Mouse (Mus musculus) ES-E14 (cell line): Measurements from ENCODE around the gene Cwc25. TPM values are rescaled to one million over a fixed set of nuclear protein-coding genes. Genes with fewer than 3 reads are reported as not detected.
A peak's percentile ranks its signal among the peaks of the same experiment; 100 is the strongest.
"Not testable (repeated sequence)": the region's sequence is repeated elsewhere in the genome, so short reads cannot be mapped to it uniquely, and the experiment has no call there.

Experiments
- DNase-seq: peaks from one replicate; pipeline ENCODE4 v3.0.0-alpha.2; 2013; ENCODE audit warnings: low read depth, low spot score
- H3K27ac ChIP-seq: 2 replicates; pipeline ENCODE4 v1.5.1; 2012; ENCODE audit warnings: low read depth, mild to moderate bottlenecking, low read length, moderate library complexity, mixed read lengths; ENCODE audit not compliant: poor library complexity, insufficient read depth, severe bottlenecking
- H3K36me3 ChIP-seq: 2 replicates; pipeline ENCODE4 v1.6.1; 2012; ENCODE audit warnings: mild to moderate bottlenecking, low read length, moderate library complexity, mixed read lengths; ENCODE audit not compliant: control insufficient read depth, poor library complexity, insufficient read depth, severe bottlenecking
- H3K4me1 ChIP-seq, 2 experiments: fragments of 150-350 bp in 1 of 2; sonication (generic) in 1 of 2; 2 replicates each; pipeline ENCODE4 v1.6.1; 2012; ENCODE audit warnings: low read length in 2 of 2, mild to moderate bottlenecking in 1 of 2, mixed read lengths in 1 of 2; ENCODE audit not compliant: control insufficient read depth in 2 of 2, insufficient read depth in 2 of 2, poor library complexity in 1 of 2
- H3K4me3 ChIP-seq, 2 experiments: fragments of 150-350 bp in 1 of 2; sonication (generic) in 1 of 2; 2 replicates each; pipeline ENCODE4 v1.5.1; 2012; ENCODE audit warnings: low read length in 2 of 2, low read depth in 1 of 2, mild to moderate bottlenecking in 1 of 2, mixed read lengths in 1 of 2; ENCODE audit not compliant: insufficient read depth in 1 of 2, poor library complexity in 1 of 2, severe bottlenecking in 1 of 2
- H3K9ac ChIP-seq: 2 replicates; pipeline ENCODE4 v1.6.1; 2012; ENCODE audit warnings: low read depth, mild to moderate bottlenecking, low read length, mixed read lengths; ENCODE audit not compliant: poor library complexity, insufficient read depth, severe bottlenecking
- H3K9me3 ChIP-seq: fragments of 150-350 bp; sonication (generic); 2 replicates; pipeline ENCODE4 v1.6.1; 2012; ENCODE audit warnings: low read depth, mild to moderate bottlenecking, low read length; ENCODE audit not compliant: control insufficient read depth, insufficient read depth
- CHD2 ChIP-seq: IDR thresholded peaks from 2 replicates; pipeline ENCODE4 v1.6.1; 2014; ENCODE audit warnings: mild to moderate bottlenecking, low read depth, low read length, inconsistent platforms
- HCFC1 ChIP-seq: IDR thresholded peaks from 2 replicates; pipeline ENCODE4 v1.6.1; 2012; ENCODE audit warnings: low read length, inconsistent platforms, borderline replicate concordance; ENCODE audit not compliant: insufficient read depth
- MAFK ChIP-seq: IDR thresholded peaks from 2 replicates; pipeline ENCODE4 v1.6.1; 2014; ENCODE audit warnings: mild to moderate bottlenecking, low read depth, low read length, inconsistent platforms; ENCODE audit not compliant: insufficient read depth
- ZC3H11A ChIP-seq: IDR thresholded peaks from 2 replicates; pipeline ENCODE4 v1.6.1; 2012; ENCODE audit warnings: low read depth, mild to moderate bottlenecking, inconsistent platforms, low read length, borderline replicate concordance
- ZNF384 ChIP-seq: IDR thresholded peaks from 2 replicates; pipeline ENCODE4 v1.6.1; 2012; ENCODE audit warnings: low read depth, low read length, inconsistent platforms
- in situ Hi-C, 2 experiments: fragments of 600-800 bp; cut with MboI; formaldehyde crosslinking; loops; one replicate each; pipeline ENCODE4 v1.15.1; 2025; ENCODE audit warnings: low sequenced_read_pairs in 2 of 2, inconsistent platforms in 1 of 2; ENCODE audit not compliant: unreplicated experiment in 2 of 2
- total RNA-seq: library from RNA; depleted of rRNA; stranded (reverse); fragments of 300-350 nt; gene quantifications from 2 replicates; pipeline ENCODE4 v1.2.3, GENCODE M21; 2012

Gene Cwc25
- total RNA-seq, 1 experiment, result 18.5 TPM

- Histone ChIP-seq H3K4me3 (no peak overlapping the region; a peak in 1 of 4 replicates), H3K9ac (no peak overlapping the region; the same call in 1 of the 2 replicates), H3K27ac (no peak overlapping the region; the same call in 1 of the 2 replicates), H3K9me3 (no peaks in the 10 kb centered on the region), H3K36me3 (no peaks in the 10 kb centered on the region; the same call in 1 of the 2 replicates), H3K4me1 (peaks cover 13 to 18% of the 10 kb centered on the region in 2 experiments)
- no peak for DNase-seq
- in situ Hi-C loops, result no loop called here
- peak; percentile 50; the same call in 1 of the 2 replicates for TF ChIP-seq ZNF384
- no peak for TF ChIP-seq ZC3H11A
Observed at GRCm38 (mm10) chr11:97797369-97798082, 31.2 kb upstream of the Cwc25 start.

- no peak for TF ChIP-seq HCFC1
- TF ChIP-seq MAFK, result peak; percentile 84
- Histone ChIP-seq H3K27ac (no peak overlapping the region), H3K9me3 (no peaks in the 10 kb centered on the region), H3K4me1 (peaks cover 7 to 18% of the 10 kb centered on the region in 2 experiments), H3K9ac (no peak overlapping the region), H3K4me3 (no peak overlapping the region), H3K36me3 (no peaks in the 10 kb centered on the region; the same call in 1 of the 2 replicates)
- DNase-seq, result no peak
- in situ Hi-C loops, result no loop called here
Observed at GRCm38 (mm10) chr11:97796910-97797309, 30.6 kb upstream of the Cwc25 start.

- no peak overlapping the region; the same call in 1 of the 2 replicates for H3K27ac ChIP-seq
- TF ChIP-seq ZNF384 (peak; percentile 62), CHD2 (no peak), MAFK (no peak)
- no peak overlapping the region for H3K4me3 ChIP-seq
- peaks cover 5 to 16% of the 10 kb centered on the region in 2 experiments; a peak in 3 of 4 replicates for H3K4me1 ChIP-seq
- H3K9ac ChIP-seq, result no peak overlapping the region; the same call in 1 of the 2 replicates
- peak; percentile 72 for DNase-seq
- no peaks in the 10 kb centered on the region for H3K9me3 ChIP-seq
- H3K36me3 ChIP-seq, result no peaks in the 10 kb centered on the region
- in situ Hi-C loops, result no loop called here
Observed at GRCm38 (mm10) chr11:97793165-97793564, 26.8 kb upstream of the Cwc25 start.

- H3K9me3 ChIP-seq, in situ Hi-C loops, H3K9ac ChIP-seq, H3K36me3 ChIP-seq, H3K27ac ChIP-seq, H3K4me3 ChIP-seq, DNase-seq: not testable (repeated sequence)
- TF ChIP-seq ZNF384, result 0 out of 2 replicates have a peak, but pooled peaks have one; percentile 17
- H3K4me1 ChIP-seq, result peaks cover 5 to 16% of the 10 kb centered on the region in 2 experiments; a peak in 3 of 4 replicates
Observed at GRCm38 (mm10) chr11:97790778-97791438, 24.6 kb upstream of the Cwc25 start.

- no peaks in the 10 kb centered on the region for H3K9me3 ChIP-seq
- H3K4me3 ChIP-seq, result no peak overlapping the region
- in situ Hi-C loops, result no loop called here
- no peaks in the 10 kb centered on the region for H3K36me3 ChIP-seq
- TF ChIP-seq CHD2 (no peak), ZNF384 (no peak), MAFK (no peak), HCFC1 (no peak), ZC3H11A (no peak)
- no peak overlapping the region for H3K9ac ChIP-seq
- no peak overlapping the region for H3K27ac ChIP-seq
- peaks cover 5 to 12% of the 10 kb centered on the region in 2 experiments; a peak in 3 of 4 replicates for H3K4me1 ChIP-seq
- no peak for DNase-seq
Observed at GRCm38 (mm10) chr11:97789727-97790126, 23.4 kb upstream of the Cwc25 start.
